Mouse (Mus musculus) ES-Bruce4 (cell line): ENCODE results near the gene Lipt1.

Experiments
- CTCF ChIP-seq: IDR thresholded peaks from one replicate; pipeline ENCODE4 v1.8.1; 2011; ENCODE audit warnings: low read depth, low read length
- EP300 ChIP-seq: IDR thresholded peaks from 2 replicates; pipeline ENCODE4 v1.6.1; 2011; ENCODE audit warnings: low read depth, low read length; ENCODE audit not compliant: insufficient read depth

- no peak for TF ChIP-seq CTCF
- no peak for TF ChIP-seq EP300
These were observed 51.0 kb downstream of the Lipt1 start for GRCm38 (mm10) chr1:37922536-37922935.
